ENCODE assay signal across 7 mouse cellular contexts in the genomic region with DNA sequence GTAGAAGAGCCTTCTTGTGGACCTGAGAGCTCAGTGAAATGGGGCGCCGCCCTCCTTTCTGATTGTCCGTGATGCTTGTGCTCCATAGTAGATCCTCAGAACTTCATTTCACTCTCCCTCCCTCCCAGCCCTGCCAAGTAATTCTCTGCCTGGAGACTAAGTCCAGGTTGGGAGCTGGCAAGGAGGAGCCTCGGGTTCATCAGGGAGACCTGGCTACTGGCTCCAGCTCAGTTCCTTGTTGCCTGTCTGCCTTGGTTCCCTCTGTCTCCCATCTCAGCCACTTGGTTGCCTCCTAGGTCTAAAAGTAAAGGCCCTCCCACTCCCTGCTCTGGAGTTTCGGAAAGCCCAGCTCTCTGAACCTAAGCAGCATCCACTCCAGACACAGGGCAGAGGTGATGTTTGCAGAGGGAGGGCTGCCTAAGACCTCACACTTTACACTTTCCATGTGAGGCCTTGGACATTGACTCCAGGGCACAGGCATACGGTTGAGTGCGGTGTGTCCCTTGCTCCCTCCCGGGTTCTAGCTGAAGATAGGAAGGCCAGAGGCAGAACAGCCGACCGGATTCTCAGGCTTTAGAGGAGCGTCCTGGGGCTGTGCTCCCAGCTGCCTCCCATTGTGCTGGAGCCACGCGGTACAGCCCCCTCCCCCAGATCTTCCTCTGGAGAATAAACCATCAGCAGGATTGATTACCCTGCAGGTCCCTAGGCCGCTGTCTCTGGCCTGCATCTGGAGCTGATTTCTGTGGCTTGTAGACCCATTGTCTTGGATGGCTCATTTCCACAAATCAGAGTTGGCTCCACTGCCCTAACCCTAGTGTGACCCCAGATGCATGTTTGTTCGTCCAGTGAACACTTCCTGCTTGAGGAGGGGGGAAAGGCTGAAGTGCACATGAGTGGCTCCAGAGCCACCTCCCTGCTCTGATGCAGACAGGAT.
DNase-seq lines count a peak whose midpoint lies in the region; ATAC-seq lines count a peak whose summit lies in the region.

No protein-coding gene starts in this region.

- H3K9me3 ChIP-seq in embryonic facial prominence, embryonic 12.5 days: no peaks in the 10 kb centered on the region
- H3K9me3 ChIP-seq in heart, embryonic 10.5 days: no peaks in the 10 kb centered on the region
- no peaks in the 10 kb centered on the region for H3K9me3 ChIP-seq in neural tube, embryonic 14.5 days (ENCODE audit: control insufficient read depth, low read length)

- DNase-seq in heart, embryonic 10.5 days (ENCODE audit: low spot score): no peak
- peak; percentile 43 to 57 for DNase-seq in kidney, postnatal 4 days
- DNase-seq in Muller cell, postnatal 12 days (ENCODE audit: inconsistent ontology term): no peak
- no peak for DNase-seq in left cerebral cortex, postnatal 14 days (ENCODE audit: low spot score in 2 of 2)
- no peak for DNase-seq in right cerebral cortex, postnatal 36 days (ENCODE audit: low spot score in 2 of 2)

- no peak overlapping the region for H3K4me3 ChIP-seq in embryonic facial prominence, embryonic 12.5 days
- 0 out of 2 replicates have a peak overlapping the region, but pooled peaks have one; percentile 2 for H3K4me3 ChIP-seq in heart, embryonic 10.5 days
- H3K4me3 ChIP-seq in neural tube, embryonic 14.5 days (ENCODE audit: low read depth, low read length): no peak overlapping the region

- H3K4me2 ChIP-seq in embryonic facial prominence, embryonic 12.5 days (replicated peaks): 0 out of 2 replicates have a peak overlapping the region, but pooled peaks have one; percentile 14
- no peak overlapping the region for H3K4me2 ChIP-seq in neural tube, embryonic 14.5 days (ENCODE audit: low read depth, low read length)

- intact Hi-C loops in left cerebral cortex, postnatal 14 days (cut with DNase I): loop anchor here (5.0 kb wide), 1 partner anchor 44 kb away; no protein-coding TSS in a partner anchor

- no peaks in the 10 kb centered on the region for H3K27me3 ChIP-seq in embryonic facial prominence, embryonic 12.5 days
- no peaks in the 10 kb centered on the region for H3K27me3 ChIP-seq in heart, embryonic 10.5 days (ENCODE audit: insufficient read depth, poor library complexity, severe bottlenecking)
- H3K27me3 ChIP-seq in neural tube, embryonic 14.5 days (ENCODE audit: control insufficient read depth, insufficient read depth, low read length): no peaks in the 10 kb centered on the region

- H3K27ac ChIP-seq in embryonic facial prominence, embryonic 12.5 days: peak overlapping the region; percentile 67
- H3K27ac ChIP-seq in heart, embryonic 10.5 days: peak overlapping the region; percentile 56
- H3K27ac ChIP-seq in neural tube, embryonic 14.5 days (ENCODE audit: low read depth, low read length): peak overlapping the region; percentile 50; the same call in 1 of the 2 replicates

- peak; percentile 19; the same call in 1 of the 2 replicates for ATAC-seq in embryonic facial prominence, embryonic 12.5 days (ENCODE audit: insufficient number of reproducible peaks, insufficient read depth, low FRiP score, low TSS enrichment)
- peak; percentile 30; the same call in 1 of the 2 replicates for ATAC-seq in neural tube, embryonic 14.5 days (ENCODE audit: low read depth)

- WGBS in embryonic facial prominence, embryonic 12.5 days: 16% methylated on average over 15 of the region's 15 CpGs
- 41% methylated on average over 15 of the region's 15 CpGs for WGBS in heart, embryonic 10.5 days
- 20% methylated on average over 15 of the region's 15 CpGs for WGBS in neural tube, embryonic 14.5 days

- 0 out of 2 replicates have a peak, but pooled peaks cover 5% of the 10 kb centered on the region for H3K36me3 ChIP-seq in embryonic facial prominence, embryonic 12.5 days
- H3K36me3 ChIP-seq in heart, embryonic 10.5 days: no peaks in the 10 kb centered on the region
- H3K36me3 ChIP-seq in neural tube, embryonic 14.5 days (ENCODE audit: control insufficient read depth, insufficient read depth, low read length): no peaks in the 10 kb centered on the region

- H3K4me1 ChIP-seq in embryonic facial prominence, embryonic 12.5 days: peaks cover 77% of the 10 kb centered on the region
- H3K4me1 ChIP-seq in heart, embryonic 10.5 days: peaks cover 77% of the 10 kb centered on the region
- peaks cover 64% of the 10 kb centered on the region for H3K4me1 ChIP-seq in neural tube, embryonic 14.5 days (ENCODE audit: control insufficient read depth, insufficient read depth, low read length)

- H3K9ac ChIP-seq in embryonic facial prominence, embryonic 12.5 days: peak overlapping the region; percentile 32; the same call in 1 of the 2 replicates
- no peak overlapping the region for H3K9ac ChIP-seq in neural tube, embryonic 14.5 days (replicated peaks; ENCODE audit: low read depth, low read length)

Comparison
In these comparisons a context has a peak if more than half of its experiments do, and no peak if none do; other contexts are left out.
1. DNase-seq: peak in kidney, postnatal 4 days (2 of 2); none in heart, embryonic 10.5 days (single experiment), Muller cell, postnatal 12 days (single experiment), left cerebral cortex, postnatal 14 days (0 of 2) and right cerebral cortex, postnatal 36 days (0 of 2).
2. Peak in every context shown above with its lines, with median percentiles within 50 percentile points of each other: H3K27ac ChIP-seq.